Mouse (Mus musculus): ENCODE data around the gene Gm42957.
"Not testable (repeated sequence)": the region's sequence is repeated elsewhere in the genome, so short reads cannot be mapped to it uniquely, and the experiment has no call there.

Gm42957 gene

GRCm38 (mm10) chr3:96634928-96635879, at the start of gene Gm42957, which contains the start of gene Pex11b:
Gene Gm42957 (plus strand): TSS chr3:96635474.
Gene Pex11b (plus strand): TSS chr3:96635376.
- peak; percentile 92 for DNase-seq

- DNase-seq = no peak
Measured at GRCm38 (mm10) chr3:96590657-96591056, 44.6 kb upstream of the Gm42957 start.

GRCm38 (mm10) chr3:96593374-96593773, 41.9 kb upstream of the Gm42957 start:
- DNase-seq = peak; percentile 75

DNA sequence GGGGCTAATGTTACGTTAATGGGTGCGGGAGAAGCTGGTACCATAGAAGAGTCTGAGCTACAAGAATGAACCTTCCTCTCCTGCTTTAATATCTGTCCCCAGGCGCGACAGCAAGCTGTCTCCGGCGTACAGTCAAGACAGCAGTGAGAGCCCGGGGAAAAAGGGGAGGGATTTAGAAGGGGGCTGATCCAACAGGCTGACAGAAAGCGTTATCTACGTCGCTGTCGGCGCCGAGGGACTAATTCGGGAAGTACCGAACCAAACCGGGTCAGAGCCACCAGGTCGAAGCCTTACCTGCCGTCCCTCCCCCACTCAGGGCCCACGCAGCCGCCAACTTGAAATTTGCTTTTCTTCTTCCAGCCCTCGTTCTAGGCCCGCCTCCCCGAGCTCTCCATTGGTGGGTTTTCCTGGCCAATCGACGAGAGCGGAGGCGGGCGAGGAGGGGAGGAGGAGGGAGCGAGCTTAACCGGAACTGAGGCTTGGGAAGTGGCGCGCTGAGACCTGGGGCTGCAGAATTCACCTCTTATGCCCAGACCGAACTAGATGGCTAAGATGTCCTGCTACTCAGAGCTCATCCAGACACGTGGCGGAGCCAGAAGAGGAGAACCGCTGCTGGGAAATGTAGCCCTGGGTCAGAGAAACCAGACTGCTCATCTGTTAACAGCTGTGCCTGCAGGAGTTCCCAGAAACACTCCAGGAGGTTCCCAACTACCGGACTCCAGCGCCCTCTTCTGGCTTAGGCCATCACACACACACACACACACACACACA, 41.3 kb upstream of the Gm42957 start, which contains the start of gene Polr3gl:
TSS of gene Polr3gl (minus strand) at position 392 of the 771 bp plus-strand sequence.
- DNase-seq = peak; percentile 97

- DNase-seq = no peak
Measured at GRCm38 (mm10) chr3:96594851-96595250, 40.4 kb upstream of the Gm42957 start.

- DNase-seq = no peak
Measured at GRCm38 (mm10) chr3:96595661-96596060, 39.6 kb upstream of the Gm42957 start.

- DNase-seq = no peak
Measured at GRCm38 (mm10) chr3:96596228-96596707, 39.0 kb upstream of the Gm42957 start, which contains the start of gene Ankrd34a. Gene Ankrd34a (plus strand): TSS chr3:96596636.

GRCm38 (mm10) chr3:96596855-96597254, 38.4 kb upstream of the Gm42957 start:
- DNase-seq = no peak

GRCm38 (mm10) chr3:96597435-96597891, 37.8 kb upstream of the Gm42957 start:
- no peak for DNase-seq

DNA sequence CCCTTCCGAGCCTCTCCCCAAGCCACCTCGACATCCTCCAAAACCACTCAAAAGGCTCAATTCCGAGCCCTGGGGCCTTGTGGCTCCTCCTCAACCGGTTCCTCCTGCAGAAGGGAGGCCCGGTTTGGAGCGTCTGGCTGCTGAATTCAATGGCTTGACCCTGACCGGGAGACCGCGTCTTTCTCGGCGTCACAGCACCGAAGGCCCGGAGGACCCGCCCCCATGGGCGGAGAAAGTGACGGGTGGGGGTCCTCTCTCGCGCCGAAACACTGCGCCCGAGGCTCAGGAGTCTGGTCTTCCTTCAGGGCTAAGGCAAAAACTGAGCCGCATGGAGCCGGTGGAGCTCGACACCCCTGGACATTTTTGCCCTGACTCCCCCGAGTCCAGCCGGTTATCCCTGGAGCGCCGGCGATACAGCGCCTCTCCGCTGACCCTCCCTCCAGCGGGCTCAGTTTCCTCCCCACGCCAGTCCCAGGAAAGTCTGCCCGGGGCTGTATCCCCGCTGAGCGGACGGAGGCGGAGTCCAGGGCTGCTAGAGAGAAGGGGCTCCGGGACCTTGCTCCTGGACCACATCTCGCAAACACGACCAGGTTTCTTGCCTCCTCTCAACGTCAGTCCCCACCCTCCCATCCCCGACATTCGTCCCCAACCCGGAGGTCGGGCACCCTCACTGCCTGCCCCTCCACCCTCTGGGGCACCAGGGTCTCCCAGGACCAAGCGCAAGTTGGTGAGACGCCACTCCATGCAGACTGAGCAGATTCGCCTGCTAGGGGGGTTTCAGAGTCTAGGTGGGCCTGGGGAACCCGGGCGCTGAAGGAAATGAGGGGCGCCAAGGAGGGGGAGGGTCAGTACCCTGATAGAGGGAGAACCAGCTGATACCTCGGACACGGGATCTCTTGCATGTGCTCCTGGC, 36.9 kb upstream of the Gm42957 start:
- DNase-seq = peak; percentile 70

DNA sequence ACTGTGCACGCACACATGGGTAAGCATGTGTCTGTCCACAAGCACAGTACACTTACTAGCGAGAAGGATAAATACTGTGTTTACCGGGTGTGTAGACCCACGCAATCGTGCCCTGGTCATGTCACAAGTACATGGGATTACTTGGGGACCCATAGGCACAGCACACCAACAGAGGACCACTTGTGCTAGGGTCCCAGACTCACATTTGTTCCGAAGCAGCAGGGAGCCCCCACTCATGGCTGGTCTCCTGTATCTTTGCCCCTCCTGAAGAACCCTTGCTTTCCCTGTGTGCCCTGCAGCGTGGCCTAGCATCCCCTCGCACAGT, 36.2 kb upstream of the Gm42957 start:
- DNase-seq = no peak

DNA sequence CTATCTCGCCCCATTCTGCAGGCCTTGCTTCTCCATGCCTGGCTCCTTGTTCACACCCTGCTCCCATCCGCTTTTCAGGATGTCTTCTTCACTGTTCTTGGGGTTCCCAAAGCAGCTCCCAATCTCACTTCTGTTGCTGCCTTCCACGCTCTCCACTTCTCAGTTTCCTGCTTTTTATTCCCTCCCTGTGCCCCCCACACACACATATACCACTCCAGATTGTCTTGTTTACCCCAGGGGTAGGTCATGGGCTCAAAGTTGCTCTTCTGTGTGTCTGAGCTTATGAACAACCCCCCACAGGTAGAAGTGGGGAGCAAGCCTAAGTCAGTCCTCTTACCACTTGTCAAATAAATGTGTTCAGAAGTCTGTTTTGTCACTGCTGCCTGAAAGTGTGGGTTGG, 35.9 kb upstream of the Gm42957 start:
- no peak for DNase-seq

DNA sequence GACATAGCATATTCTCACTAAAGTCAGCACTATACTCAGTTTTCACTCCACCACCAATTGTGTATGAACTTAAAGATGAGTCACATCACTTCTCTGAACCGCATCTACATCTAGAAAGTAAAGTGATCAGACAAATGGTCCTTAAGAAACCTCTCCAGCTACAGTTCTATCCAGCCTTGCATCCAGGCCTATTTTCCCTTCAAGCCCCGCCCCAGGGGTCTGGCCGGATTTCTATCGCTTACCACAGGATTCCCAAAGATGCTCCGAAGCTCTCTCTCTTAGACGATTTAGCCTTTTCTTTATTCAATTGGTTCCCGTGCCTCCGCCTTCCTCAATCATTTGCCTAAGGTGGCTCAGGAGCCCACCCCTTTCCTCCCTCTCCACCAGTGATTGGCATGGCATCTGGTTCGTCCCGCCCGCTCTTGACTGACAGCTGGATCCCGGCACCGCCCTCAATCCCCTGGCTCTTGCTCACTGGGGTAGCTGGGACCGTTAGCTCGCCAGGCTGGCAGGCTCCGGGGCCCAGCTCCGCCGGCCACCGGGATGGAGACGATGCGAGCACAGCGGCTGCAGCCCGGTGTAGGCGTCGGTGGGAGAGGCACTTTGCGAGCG, 34.5 kb upstream of the Gm42957 start, which contains the start of gene Lix1l:
TSS of gene Lix1l (plus strand) at position 511 of the 612 bp plus-strand sequence.
- DNase-seq = peak; percentile 97

DNA sequence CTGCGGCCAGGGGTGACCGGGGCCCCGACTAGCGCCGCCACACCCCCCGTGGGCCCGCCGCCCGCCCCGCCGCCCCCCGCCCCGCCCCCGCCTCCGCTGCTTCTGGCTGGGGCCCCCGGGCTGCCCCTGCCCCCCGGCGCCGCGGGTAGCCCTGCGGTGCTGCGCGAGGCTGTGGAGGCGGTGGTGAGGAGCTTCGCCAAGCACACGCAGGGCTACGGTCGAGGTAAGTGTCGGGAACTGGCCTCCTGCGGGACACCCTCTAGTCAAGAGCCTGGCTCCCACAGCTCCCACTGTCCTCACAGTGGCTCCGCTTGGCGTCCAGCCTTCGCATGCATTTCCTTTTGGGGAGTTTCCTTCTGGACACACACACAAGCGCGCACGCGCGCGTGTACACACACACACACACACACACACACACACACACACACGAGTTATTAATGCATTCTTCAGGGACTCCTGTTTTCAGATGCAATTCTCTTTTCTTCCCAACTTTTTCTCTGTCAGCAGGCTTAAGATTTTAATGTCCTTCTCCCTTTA, 34.0 kb upstream of the Gm42957 start:
- peak; percentile 80 for DNase-seq

- DNase-seq = peak; percentile 40
Measured at GRCm38 (mm10) chr3:96601941-96602703, 33.2 kb upstream of the Gm42957 start.

DNA sequence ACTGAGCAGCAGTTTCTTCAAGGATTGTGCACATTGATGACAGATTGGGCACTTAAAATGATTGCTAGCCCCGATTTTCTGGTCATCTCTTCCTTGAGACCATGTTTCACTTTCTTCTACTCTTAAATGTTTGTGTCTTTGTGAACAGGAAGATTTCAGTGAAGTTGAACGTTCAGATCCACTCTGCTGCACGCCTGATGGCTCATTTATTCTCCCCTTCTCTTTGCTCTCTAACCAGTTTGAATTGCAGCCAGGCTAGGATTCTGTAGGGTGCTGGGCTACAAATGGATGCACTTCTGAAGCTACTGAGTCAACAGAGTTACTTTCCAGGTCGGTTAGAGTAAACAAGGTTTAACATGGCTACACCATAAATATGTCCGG, 32.6 kb upstream of the Gm42957 start:
- no peak for DNase-seq

DNA sequence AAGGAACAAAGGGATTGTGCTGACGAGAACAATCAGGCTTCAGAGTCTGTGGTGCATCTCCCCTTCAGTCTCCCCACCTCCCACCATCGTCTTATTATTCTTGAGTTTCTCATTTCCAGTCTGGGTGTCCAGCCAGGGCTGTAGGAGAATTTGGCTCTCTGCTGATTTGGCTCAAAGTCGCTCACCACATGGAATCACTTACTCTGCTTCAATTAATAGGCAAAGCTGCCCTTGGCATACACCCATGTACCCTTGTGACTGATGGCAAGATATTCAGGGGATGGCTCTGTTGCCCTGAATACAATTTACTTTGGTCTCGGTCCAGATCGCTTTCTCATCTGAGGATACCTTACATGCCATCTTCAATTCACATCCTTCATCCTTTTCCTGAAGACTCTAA, 32.0 kb upstream of the Gm42957 start:
- DNase-seq = no peak

DNA sequence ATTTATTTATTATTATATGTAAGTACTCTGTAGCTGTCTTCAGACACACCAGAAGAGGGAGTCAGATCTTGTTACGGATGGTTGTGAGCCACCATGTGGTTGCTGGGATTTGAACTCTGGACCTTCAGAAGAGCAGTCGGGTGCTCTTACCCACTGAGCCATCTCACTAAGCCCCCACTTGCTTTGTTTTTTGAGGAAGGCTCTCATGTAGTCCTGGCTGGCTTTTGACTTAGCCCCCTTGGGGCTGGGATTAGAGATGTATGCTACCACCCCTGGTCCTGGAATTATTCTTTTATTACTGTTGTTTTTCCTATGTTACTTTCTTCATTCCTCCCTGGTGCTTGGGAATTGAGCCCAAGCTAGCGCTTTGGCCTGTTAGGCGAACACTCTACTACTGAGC, 29.3 kb upstream of the Gm42957 start:
- not testable (repeated sequence) for DNase-seq

- no peak for DNase-seq
Measured at GRCm38 (mm10) chr3:96606618-96607017, 28.7 kb upstream of the Gm42957 start.

DNA sequence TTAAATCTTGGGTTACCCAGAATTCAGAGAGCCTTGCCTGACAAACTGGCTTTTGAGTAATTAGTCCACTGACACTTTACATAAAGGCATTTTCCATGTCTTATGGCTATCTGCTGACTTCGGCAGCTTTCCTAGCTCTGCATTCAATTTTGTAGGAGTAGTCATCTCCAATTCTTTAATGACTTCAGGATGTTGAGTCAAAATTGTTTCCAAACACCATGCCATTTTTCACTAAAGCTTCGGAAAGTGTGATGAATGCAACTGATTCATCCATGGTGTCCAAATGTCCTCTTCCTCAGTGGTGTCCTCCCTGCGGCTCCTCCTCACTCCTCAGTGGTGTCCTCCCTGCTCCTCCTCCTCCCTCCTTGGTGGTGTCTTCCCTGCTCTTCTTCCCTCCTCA, 17.3 kb upstream of the Gm42957 start:
- no peak for DNase-seq

GRCm38 (mm10) chr3:96623201-96623600, 12.1 kb upstream of the Gm42957 start:
- DNase-seq = no peak

Data from lung, postnatal 36 days (tissue).